Mouse (Mus musculus): Measurements from ENCODE around the gene Bcl2a1a.
"Not testable (repeated sequence)": the region's sequence is repeated elsewhere in the genome, so short reads cannot be mapped to it uniquely, and the experiment has no call there.

DNA sequence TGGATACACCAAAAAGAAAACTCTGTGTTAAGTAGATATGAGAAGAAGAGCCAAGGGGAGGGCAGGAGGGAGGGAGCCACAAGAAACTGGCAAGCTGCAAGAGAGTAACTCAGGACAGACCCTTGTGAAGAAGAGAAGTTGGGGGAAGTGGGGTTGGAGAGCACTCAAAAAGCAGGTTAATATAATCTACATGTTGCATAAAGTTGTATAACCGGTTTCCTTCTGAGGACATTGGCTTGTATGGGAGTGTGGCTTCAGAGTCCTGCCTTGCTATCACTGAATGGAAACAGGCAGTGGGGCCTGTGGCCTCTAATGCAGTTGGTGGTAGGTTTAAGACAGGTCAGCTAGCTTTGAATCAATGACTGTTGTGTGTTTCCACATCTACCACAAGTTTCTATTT lies 1.5 kb upstream of the Bcl2a1a start:
- not testable (repeated sequence) for TF ChIP-seq EP300, CTCF (IDR thresholded peaks at IDR 0.05; ENCODE audit: low read depth)
